Mouse (Mus musculus) CH12.LX (cell line): ENCODE results near the gene Vps29. TPM values are rescaled to one million over a fixed set of nuclear protein-coding genes. Genes with fewer than 3 reads are reported as not detected.

Source experiments
- DNase-seq: peaks from one replicate; pipeline ENCODE4 v3.0.0-alpha.2; 2013; ENCODE audit errors: extremely low read depth
- H3K27ac ChIP-seq: 2 replicates; pipeline ENCODE4 v1.5.1; 2012; ENCODE audit warnings: low read depth, mild to moderate bottlenecking, control low read depth, moderate library complexity; ENCODE audit not compliant: insufficient read depth
- H3K27me3 ChIP-seq: replicated peaks from 2 replicates; pipeline ENCODE3; 2012; ENCODE audit warnings: inconsistent platforms
- H3K36me3 ChIP-seq, 2 experiments: replicated peaks in 1 of 2; 2 replicates each; pipeline versions ENCODE3 to v1.6.1; 2012; ENCODE audit warnings: inconsistent platforms in 1 of 2, low read length in 1 of 2, mild to moderate bottlenecking in 1 of 2, mixed read lengths in 1 of 2, moderate library complexity in 1 of 2; ENCODE audit not compliant: control insufficient read depth in 1 of 2, insufficient read depth in 1 of 2
- H3K4me1 ChIP-seq, 2 experiments: 2 replicates each; pipeline ENCODE4 v1.6.1; 2012; ENCODE audit warnings: inconsistent platforms in 1 of 2, moderate library complexity in 1 of 2; ENCODE audit not compliant: insufficient read depth in 2 of 2, control insufficient read depth in 1 of 2
- H3K4me2 ChIP-seq: 2 replicates; pipeline ENCODE4 v1.6.1; 2012; ENCODE audit warnings: low read depth, mild to moderate bottlenecking, control low read depth; ENCODE audit not compliant: poor library complexity, insufficient read depth, severe bottlenecking
- H3K4me3 ChIP-seq, 3 experiments: fragments of 150-350 bp in 1 of 3; sonication (generic) in 1 of 3; replicated peaks in 1 of 3; 2 replicates each; pipeline versions ENCODE3 to v1.5.1; 2011 to 2012; ENCODE audit warnings: low read depth in 2 of 3, low read length in 2 of 3, mild to moderate bottlenecking in 2 of 3, moderate library complexity in 2 of 3, control low read depth in 1 of 3, improper control_type of control experiment in 1 of 3, inconsistent platforms in 1 of 3, mixed read lengths in 1 of 3; ENCODE audit not compliant: poor library complexity in 1 of 3
- H3K79me2 ChIP-seq: replicated peaks from 2 replicates; pipeline ENCODE4 v1.6.1; 2012; ENCODE audit warnings: mild to moderate bottlenecking, moderate library complexity; ENCODE audit not compliant: control insufficient read depth, poor library complexity, insufficient read depth, severe bottlenecking; ENCODE audit errors: extremely low read depth
- H3K9ac ChIP-seq: 2 replicates; pipeline ENCODE4 v1.6.1; 2012; ENCODE audit warnings: low read depth, mild to moderate bottlenecking, control low read depth, moderate library complexity; ENCODE audit not compliant: insufficient read depth
- H3K9me3 ChIP-seq: replicated peaks from 2 replicates; pipeline ENCODE3; 2012; ENCODE audit warnings: low read length, inconsistent platforms, mixed read lengths
- HCFC1 ChIP-seq: IDR thresholded peaks from 2 replicates; pipeline ENCODE4 v1.6.1; 2012; ENCODE audit warnings: low read depth, mild to moderate bottlenecking, inconsistent platforms, low read length, improper control_type of control experiment
- IRF4 ChIP-seq: IDR thresholded peaks from 2 replicates; pipeline ENCODE4 v1.6.1; 2014; ENCODE audit warnings: low read depth, mild to moderate bottlenecking, inconsistent platforms, low read length, improper control_type of control experiment
- JUN ChIP-seq: IDR thresholded peaks from 2 replicates; pipeline ENCODE4 v1.6.1; 2011; ENCODE audit warnings: low read depth, mild to moderate bottlenecking, low read length, improper control_type of control experiment, moderate library complexity; ENCODE audit not compliant: insufficient read depth
- KAT2A ChIP-seq: IDR thresholded peaks from 2 replicates; pipeline ENCODE4 v1.6.1; 2012; ENCODE audit warnings: low read length, improper control_type of control experiment, inconsistent platforms; ENCODE audit not compliant: insufficient replicate concordance
- MAX ChIP-seq: IDR thresholded peaks from 2 replicates; pipeline ENCODE4 v1.6.1; 2011; ENCODE audit warnings: low read length, improper control_type of control experiment
- MXI1 ChIP-seq: IDR thresholded peaks from 2 replicates; pipeline ENCODE4 v1.6.1; 2011; ENCODE audit warnings: mild to moderate bottlenecking, low read depth, low read length, improper control_type of control experiment
- MYC ChIP-seq: IDR thresholded peaks from 2 replicates; pipeline ENCODE4 v1.6.1; 2011; ENCODE audit warnings: low read depth, mild to moderate bottlenecking, improper control_type of control experiment, low read length
- NELFE ChIP-seq: IDR thresholded peaks from 2 replicates; pipeline ENCODE4 v1.6.1; 2011; ENCODE audit warnings: low read depth, low read length, improper control_type of control experiment
- NRF1 ChIP-seq: IDR thresholded peaks from 2 replicates; pipeline ENCODE4 v1.6.1; 2014; ENCODE audit warnings: low read depth, mild to moderate bottlenecking, inconsistent platforms, low read length, improper control_type of control experiment, moderate library complexity
- POLR2A ChIP-seq: IDR thresholded peaks from 2 replicates; pipeline ENCODE4 v1.6.1; 2011; ENCODE audit warnings: low read depth, mild to moderate bottlenecking, improper control_type of control experiment, low read length
- RAD21 ChIP-seq: IDR thresholded peaks from 2 replicates; pipeline ENCODE4 v1.6.1; 2011; ENCODE audit warnings: low read depth, mild to moderate bottlenecking, low read length, improper control_type of control experiment, moderate library complexity
- SIN3A ChIP-seq: IDR thresholded peaks from 2 replicates; pipeline ENCODE4 v1.6.1; 2012; ENCODE audit warnings: low read length, improper control_type of control experiment, inconsistent platforms
- SMC3 ChIP-seq: IDR thresholded peaks from 2 replicates; pipeline ENCODE4 v1.6.1; 2011; ENCODE audit warnings: low read depth, low read length, improper control_type of control experiment
- TBP ChIP-seq: conservative IDR thresholded peaks from 2 replicates; pipeline ENCODE4 v1.6.1; 2011; ENCODE audit warnings: low read depth, low read length, improper control_type of control experiment
- USF1 ChIP-seq: IDR thresholded peaks from 2 replicates; pipeline ENCODE4 v1.6.1; 2014; ENCODE audit warnings: low read depth, mild to moderate bottlenecking, inconsistent platforms, low read length, improper control_type of control experiment
- USF2 ChIP-seq: conservative IDR thresholded peaks from 2 replicates; pipeline ENCODE4 v1.6.1; 2011; ENCODE audit warnings: low read depth, low read length, improper control_type of control experiment
- dilution Hi-C: fragments of 300-500 bp; cut with MboI; formaldehyde crosslinking; loops from 2 replicates; pipeline ENCODE4 v1.14.3; 2020; ENCODE audit warnings: low sequenced_read_pairs; ENCODE audit not compliant: extremely low pct_unique_long_range_greater_than_20kb, extremely low pct_ligation_motif_present
- in situ Hi-C: fragments of 300-500 bp; cut with MboI; formaldehyde crosslinking; loops from 3 replicates; pipeline ENCODE4 v1.14.3; 2019; ENCODE audit warnings: low sequenced_read_pairs, low pct_ligation_motif_present, low pct_unique_long_range_greater_than_20kb, mixed read lengths
- polyA plus RNA-seq: library from polyadenylated mRNA; unstranded; fragments of >175 nt; gene quantifications from 2 replicates; pipeline ENCODE4 v1.2.1, GENCODE M21; 2012; ENCODE audit warnings: low read depth; ENCODE audit not compliant: insufficient read length
- total RNA-seq, 2 experiments: library from RNA; depleted of rRNA; stranded (reverse); fragments of 300-350 nt in 1 of 2; fragments of >200 nt in 1 of 2; gene quantifications; 2 replicates each; pipeline ENCODE4 v1.2.3; 2012 to 2014

Vps29 gene
- total and polyA plus RNA-seq, 3 experiments: 82.2 to 145 (median 94.4) TPM

DNA sequence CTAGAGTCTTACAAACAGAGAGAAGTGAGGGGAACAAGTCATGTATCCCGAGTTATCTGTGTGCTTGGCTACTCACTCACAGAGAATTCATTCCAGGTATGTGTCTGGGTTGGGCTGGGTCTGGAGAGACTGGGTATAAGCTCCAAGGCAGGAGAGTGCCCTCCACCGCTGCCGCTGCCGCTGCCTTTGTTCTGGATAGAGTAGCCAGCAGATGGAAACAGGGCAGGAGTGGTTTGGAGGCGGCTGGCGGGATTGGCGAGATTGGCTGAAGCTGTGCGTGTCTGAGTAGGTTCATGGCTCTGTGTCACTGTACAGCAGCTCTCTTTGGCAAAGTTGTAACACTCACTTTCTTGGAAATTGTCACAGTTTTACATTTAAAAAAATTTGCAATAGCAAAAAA lies 30.6 kb upstream of the Vps29 start:
- Histone ChIP-seq H3K79me2 (no peaks in the 10 kb centered on the region), H3K27ac (no peak overlapping the region), H3K4me3 (no peak overlapping the region), H3K4me2 (no peak overlapping the region), H3K9me3 (no peaks in the 10 kb centered on the region), H3K4me1 (peaks cover 0 to under 1% of the 10 kb centered on the region in 2 experiments; a peak in 1 of 4 replicates), H3K36me3 (peaks cover 68 to 84% of the 10 kb centered on the region in 2 experiments), H3K27me3 (no peaks in the 10 kb centered on the region), H3K9ac (no peak overlapping the region)
- in situ Hi-C loops (no loop called here), dilution Hi-C loops (no loop called here)
- no peak for TF ChIP-seq SMC3
- TF ChIP-seq POLR2A: no peak
- no peak for TF ChIP-seq NRF1
- no peak for TF ChIP-seq IRF4
- TF ChIP-seq MAX: no peak
- TF ChIP-seq HCFC1: no peak
- no peak for TF ChIP-seq JUN
- TF ChIP-seq RAD21: no peak
- DNase-seq: no peak

DNA sequence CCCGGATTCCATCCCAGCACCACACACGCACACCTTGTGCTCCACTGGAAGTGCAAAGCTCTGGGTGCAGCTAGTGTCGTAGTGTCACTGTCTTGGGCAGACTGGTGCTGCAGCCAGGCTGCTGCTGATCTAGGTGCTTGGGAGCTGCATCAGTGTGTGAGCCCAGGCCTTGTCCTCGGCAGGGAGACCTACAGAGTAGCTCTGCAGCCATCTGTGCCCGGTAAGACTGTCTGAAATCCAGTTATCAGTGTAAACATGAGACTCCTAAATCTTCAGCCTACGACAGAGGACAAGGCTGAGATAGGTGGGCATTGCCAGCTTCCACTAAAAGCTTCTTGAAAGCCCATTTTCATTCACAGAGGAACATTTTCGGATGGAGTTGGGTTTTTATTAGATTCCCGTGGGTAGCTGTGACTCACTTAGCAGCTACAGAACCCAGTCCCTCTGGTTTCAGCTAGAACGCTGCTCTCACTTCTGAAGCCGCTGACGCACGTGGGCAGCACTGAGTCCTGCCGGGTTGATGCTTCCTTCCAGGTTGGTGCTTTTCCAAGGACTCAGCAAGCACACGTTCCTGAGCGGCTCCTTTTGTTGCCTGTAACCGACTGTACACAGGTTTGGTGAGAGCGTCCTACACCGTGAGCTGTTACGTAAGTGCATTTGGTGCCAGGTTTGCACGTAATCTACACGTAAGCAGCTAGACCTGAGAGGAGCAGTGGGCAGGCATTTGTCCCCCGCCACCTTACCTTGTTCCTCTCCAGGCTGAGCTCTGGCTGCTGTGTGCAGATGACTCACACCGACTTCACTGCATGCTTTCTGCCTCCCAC lies 29.3 kb upstream of the Vps29 start:
- no peaks in the 10 kb centered on the region for H3K9me3 ChIP-seq
- no peaks in the 10 kb centered on the region for H3K79me2 ChIP-seq
- no peaks in the 10 kb centered on the region for H3K27me3 ChIP-seq
- dilution Hi-C loops (no loop called here), in situ Hi-C loops (no loop called here)
- no peak overlapping the region for H3K4me3 ChIP-seq
- no peaks in the 10 kb centered on the region for H3K4me1 ChIP-seq
- H3K4me2 ChIP-seq: no peak overlapping the region
- no peak overlapping the region for H3K27ac ChIP-seq
- DNase-seq: no peak
- H3K9ac ChIP-seq: no peak overlapping the region
- H3K36me3 ChIP-seq: peaks cover 64 to 84% of the 10 kb centered on the region in 2 experiments
- no peak for TF ChIP-seq MXI1
- no peak for TF ChIP-seq JUN
- no peak for TF ChIP-seq NELFE
- TF ChIP-seq KAT2A: no peak
- no peak for TF ChIP-seq SIN3A
- no peak for TF ChIP-seq SMC3
- TF ChIP-seq USF1: no peak
- no peak for TF ChIP-seq USF2
- no peak for TF ChIP-seq TBP
- TF ChIP-seq MYC: no peak
